Mouse (Mus musculus) spleen, adult 2 months (tissue): ENCODE measurements around the gene Gm13212.
"Not testable (repeated sequence)": the region's sequence is repeated elsewhere in the genome, so short reads cannot be mapped to it uniquely, and the experiment has no call there.

ENCODE experiments used
- CTCF ChIP-seq: fragments of 200-500 bp; IDR thresholded peaks from 2 replicates; pipeline ENCODE4 v1.5.1; 2011; ENCODE audit warnings: mild to moderate bottlenecking, inconsistent platforms; ENCODE audit not compliant: insufficient read depth, insufficient read length, insufficient replicate concordance; ENCODE audit errors: extremely low read depth
- POLR2A ChIP-seq: fragments of 200-500 bp; IDR thresholded peaks from 2 replicates; pipeline ENCODE4 v1.6.1; 2011; ENCODE audit warnings: low read depth, low read length, inconsistent platforms

DNA sequence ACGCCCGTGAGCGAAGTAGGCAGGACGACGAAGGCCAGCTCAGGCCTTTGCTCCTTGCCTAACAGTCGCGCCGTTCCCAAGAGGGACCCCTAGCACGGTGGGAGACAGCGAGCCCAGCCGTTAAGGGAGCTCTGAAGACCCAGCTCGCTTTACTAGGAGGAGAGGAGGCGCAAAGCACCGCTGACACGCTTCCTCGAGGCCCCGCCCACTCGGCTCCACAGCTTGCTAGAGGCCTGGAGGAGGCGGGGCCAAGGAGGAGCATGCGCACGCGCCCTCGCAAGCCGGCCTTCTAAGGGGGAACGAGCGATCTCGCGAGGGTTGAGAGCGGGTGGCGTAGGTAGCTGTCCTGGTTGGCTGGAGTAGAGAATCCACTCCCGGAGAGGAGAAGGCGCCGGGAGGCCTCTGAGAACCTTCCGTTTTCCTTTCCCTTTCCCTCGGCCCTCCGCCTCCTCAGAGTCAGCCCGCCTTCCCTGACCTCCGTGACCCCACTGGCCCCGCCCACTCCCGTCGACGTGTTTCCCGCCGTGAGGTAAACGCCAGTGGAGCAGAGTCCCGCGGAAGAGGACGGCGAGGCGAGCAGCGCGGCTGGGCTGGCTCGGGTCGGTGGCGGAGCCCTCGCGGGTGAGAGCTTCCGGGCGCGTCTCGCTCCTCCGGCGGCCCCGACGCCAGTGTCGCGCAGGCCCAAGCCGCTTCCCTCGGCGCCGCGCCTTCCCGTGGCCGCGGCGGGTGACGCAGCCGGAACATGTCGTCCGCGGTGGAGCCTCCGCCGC, 55.6 kb downstream of the Gm13212 start:
- TF ChIP-seq POLR2A, CTCF: not testable (repeated sequence)
